Mouse (Mus musculus): ENCODE results near the gene Cdc42bpg.

DNA sequence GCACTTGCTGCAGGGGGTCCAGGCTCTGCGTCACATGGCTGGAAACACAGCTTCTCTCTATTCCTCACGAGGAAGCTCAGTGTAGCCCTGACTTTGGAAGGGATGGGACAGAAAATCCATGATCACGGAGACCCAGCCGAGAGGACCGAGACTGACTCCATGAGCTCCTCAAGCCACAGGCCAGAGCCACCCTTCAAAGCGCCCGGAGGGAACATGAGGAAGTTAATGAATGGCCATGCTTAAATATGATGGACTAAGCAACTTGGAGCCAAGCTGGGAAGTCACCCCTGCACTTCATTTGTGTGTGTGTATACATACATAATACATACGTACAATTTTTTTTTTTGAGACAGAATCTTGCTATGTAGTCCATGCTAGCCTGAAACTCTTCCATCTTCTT, 35.0 kb upstream of the Cdc42bpg start:
- TF ChIP-seq CTCF (IDR thresholded peaks at IDR 0.05; ENCODE audit: low read depth, low read length) = no peak
- no peak for TF ChIP-seq POLR2A (IDR thresholded peaks at IDR 0.05; ENCODE audit: extremely low read depth, insufficient read depth, low read length)
